Mouse (Mus musculus) hematopoietic stem cell, adult 5-6 weeks (primary cell): ENCODE data around the gene Vps39. TPM values are rescaled to one million over a fixed set of nuclear protein-coding genes. Genes with fewer than 3 reads are reported as not detected.

Experiments used
- total RNA-seq: library from RNA; stranded (forward); fragments of 172-1452, 232-1000 nt; gene quantifications from 2 replicates; pipeline ENCODE4 v1.2.3, GENCODE M21; 2017

Vps39 gene
- total RNA-seq, 1 experiment from 2014 or later = 53.1 TPM

Other genes with a start within 250 kb of the Vps39 start
- 34.2 and 36.0 TPM in 2 replicates for gene Ehd4, start 198.5 kb downstream of the Vps39 start, total RNA-seq
- gene Pla2g4e, start 107.8 kb downstream of the Vps39 start, total RNA-seq = not detected in 2 replicates
- not detected in 2 replicates for gene Pla2g4d, start 63.9 kb downstream of the Vps39 start, total RNA-seq
- not detected in 2 replicates for gene Pla2g4f, start 39.0 kb downstream of the Vps39 start, total RNA-seq
- gene Ganc, start 50.8 kb upstream of the Vps39 start, total RNA-seq = 17.2 and 28.5 TPM in 2 replicates
- gene Tmem87a, start 51.0 kb upstream of the Vps39 start, total RNA-seq = 62.5 and 65.4 TPM in 2 replicates
- gene Capn3, start 102.9 kb upstream of the Vps39 start, total RNA-seq = 4.3 and 6.0 TPM in 2 replicates
- gene Zfp106, start 210.7 kb upstream of the Vps39 start, total RNA-seq = 85.1 and 133 TPM in 2 replicates
- gene Snap23, start 214.5 kb upstream of the Vps39 start, total RNA-seq = 77.4 and 146 TPM in 2 replicates